Mouse (Mus musculus) limb, embryonic 15.5 days (tissue): Measurements from ENCODE around the gene Timm50. TPM values are rescaled to one million over a fixed set of nuclear protein-coding genes. Genes with fewer than 3 reads are reported as not detected.

Experiments
- ATAC-seq: fragments of 200-750 bp; cut with Nextera tagmentation; 2 replicates; pipeline ENCODE4 v1.8.0; 2017; ENCODE audit warnings: low read depth, moderate TSS enrichment; ENCODE audit not compliant: insufficient number of reproducible peaks, low FRiP score, low TSS enrichment
- H3K27ac ChIP-seq: fragments of 300-500 bp; sonication (generic); 2 replicates; pipeline ENCODE4 v1.5.1; 2015; ENCODE audit warnings: moderate library complexity, mild to moderate bottlenecking, inconsistent platforms
- H3K27me3 ChIP-seq: fragments of 300-500 bp; sonication (generic); 2 replicates; pipeline ENCODE4 v1.6.1; 2015; ENCODE audit warnings: inconsistent platforms
- H3K36me3 ChIP-seq: fragments of 300-500 bp; sonication (generic); 2 replicates; pipeline ENCODE4 v1.6.1; 2015; ENCODE audit warnings: inconsistent platforms
- H3K4me1 ChIP-seq: fragments of 300-500 bp; sonication (generic); 2 replicates; pipeline ENCODE4 v1.6.1; 2015; ENCODE audit warnings: inconsistent platforms
- H3K4me2 ChIP-seq: fragments of 300-500 bp; sonication (generic); 2 replicates; pipeline ENCODE4 v1.6.1; 2015; ENCODE audit warnings: mild to moderate bottlenecking, inconsistent platforms
- H3K4me3 ChIP-seq: fragments of 300-500 bp; sonication (generic); 2 replicates; pipeline ENCODE4 v1.5.1; 2015; ENCODE audit warnings: mild to moderate bottlenecking, inconsistent platforms
- H3K9ac ChIP-seq: fragments of 300-500 bp; sonication (generic); 2 replicates; pipeline ENCODE4 v1.6.1; 2015; ENCODE audit warnings: inconsistent platforms
- H3K9me3 ChIP-seq: fragments of 300-500 bp; sonication (generic); 2 replicates; pipeline ENCODE4 v1.6.1; 2016; ENCODE audit warnings: inconsistent platforms
- WGBS: fragments of 180-500 bp; shearing (Covaris S2); methylation state at CpG from one replicate; pipeline ENCODE4 v1.1.7; 2015; 5-methylcytosine and 5-hydroxymethylcytosine counted together
- polyA plus RNA-seq: library from polyadenylated mRNA; unstranded; fragments of >200 nt; fragmentation: Nextera tagmentation; extraction: Ambion mirVana; gene quantifications from 2 replicates; pipeline ENCODE4 v1.2.1, GENCODE M21; 2015

Gene Timm50
- polyA plus RNA-seq, 1 experiment from 2014 or later = 115 TPM

DNA sequence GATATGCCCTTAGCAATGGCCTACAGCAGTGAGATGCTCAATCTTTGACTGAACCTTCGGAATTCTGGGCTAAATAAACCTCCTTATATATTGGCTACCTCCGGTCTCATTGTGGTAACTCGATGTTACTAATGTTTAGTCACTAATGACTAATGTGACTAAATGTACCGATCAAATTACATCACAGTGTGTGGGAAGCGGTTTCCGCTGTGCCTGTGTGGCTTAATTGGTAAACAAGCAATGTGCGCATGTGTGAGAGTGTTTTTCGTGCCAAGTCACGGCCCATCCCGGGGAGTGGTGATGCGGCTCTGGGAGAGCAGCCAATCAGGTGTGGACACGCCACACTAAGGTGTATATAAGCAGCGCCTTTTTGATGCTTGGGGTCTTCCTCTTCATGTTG is 46.5 kb downstream of the Timm50 start:
- Histone ChIP-seq H3K27ac (no peak overlapping the region), H3K9ac (no peak overlapping the region), H3K4me2 (no peak overlapping the region), H3K4me1 (peaks cover 10% of the 10 kb centered on the region), H3K9me3 (no peaks in the 10 kb centered on the region), H3K36me3 (peaks cover 11% of the 10 kb centered on the region), H3K27me3 (no peaks in the 10 kb centered on the region), H3K4me3 (no peak overlapping the region)
- no peak for ATAC-seq
- WGBS = 87% methylated on average over 13 of the region's 13 CpGs

DNA sequence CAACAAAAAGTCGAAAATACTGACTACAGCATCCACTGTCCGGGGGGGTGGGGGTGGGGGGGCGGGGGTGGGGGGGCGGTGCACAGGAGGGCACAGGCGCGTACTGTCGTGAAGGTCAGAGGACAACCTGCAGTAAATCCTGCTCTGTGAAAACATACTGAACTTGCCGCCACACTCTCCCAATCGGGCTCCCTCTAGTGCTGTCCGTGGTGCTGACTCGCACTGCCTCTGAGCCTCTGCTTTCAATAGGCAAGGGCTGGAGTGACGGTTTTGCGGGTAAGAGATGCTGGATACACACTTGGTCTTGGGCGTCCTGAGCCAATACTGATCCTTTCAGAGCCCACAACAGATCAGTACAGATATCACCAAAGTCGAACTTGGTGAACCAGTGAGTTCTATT is 48.1 kb downstream of the Timm50 start:
- Histone ChIP-seq H3K9ac (no peak overlapping the region), H3K36me3 (no peaks in the 10 kb centered on the region), H3K9me3 (no peaks in the 10 kb centered on the region), H3K4me3 (no peak overlapping the region), H3K27me3 (no peaks in the 10 kb centered on the region), H3K4me2 (no peak overlapping the region), H3K27ac (no peak overlapping the region), H3K4me1 (peaks cover 6% of the 10 kb centered on the region)
- ATAC-seq = no peak
- WGBS = 6% methylated on average over 15 of the region's 15 CpGs

DNA sequence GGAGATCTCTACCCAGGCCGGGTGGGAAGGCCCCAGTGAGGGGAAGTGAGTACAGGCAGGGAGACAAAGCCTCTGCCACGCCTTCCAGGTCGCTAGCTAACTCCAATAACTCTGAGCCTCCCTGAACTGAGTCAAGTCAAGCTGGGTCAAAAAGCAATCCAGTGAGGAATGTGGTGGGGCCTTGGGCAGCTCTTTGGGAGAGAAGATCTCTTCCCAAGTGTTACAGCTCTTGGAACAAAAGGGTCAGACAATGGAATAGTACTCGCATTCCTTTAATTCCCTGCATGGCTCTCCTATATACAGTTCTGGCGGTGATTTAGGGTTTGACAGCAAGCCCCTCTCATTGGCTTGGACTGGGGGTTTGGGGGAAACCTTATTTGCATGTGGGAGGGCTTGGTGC is 49.0 kb downstream of the Timm50 start:
- ATAC-seq = no peak
- no peak overlapping the region for H3K9ac ChIP-seq
- no peaks in the 10 kb centered on the region for H3K4me1 ChIP-seq
- H3K9me3 ChIP-seq = no peaks in the 10 kb centered on the region
- no peaks in the 10 kb centered on the region for H3K27me3 ChIP-seq
- H3K4me3 ChIP-seq = no peak overlapping the region
- no peak overlapping the region for H3K27ac ChIP-seq
- H3K4me2 ChIP-seq = no peak overlapping the region
- H3K36me3 ChIP-seq = no peaks in the 10 kb centered on the region
- 41% methylated on average over 5 of the region's 5 CpGs for WGBS

Other genes starting within 250 kb of the Timm50 start
- gene Fcgbp, start 240.8 kb downstream of the Timm50 start, polyA plus RNA-seq = 0.13 and 0.22 TPM in 2 replicates
- gene 9530053A07Rik, start 182.6 kb downstream of the Timm50 start, polyA plus RNA-seq = not detected in 2 replicates
- gene Fbl, start 142.4 kb downstream of the Timm50 start, polyA plus RNA-seq = 105 and 110 TPM in 2 replicates
- gene Dyrk1b, start 132.6 kb downstream of the Timm50 start, polyA plus RNA-seq = 9.2 and 11.7 TPM in 2 replicates
- gene Eid2, start 44.2 kb downstream of the Timm50 start, polyA plus RNA-seq = 2.8 and 3.5 TPM in 2 replicates
- gene Eid2b, start 34.3 kb downstream of the Timm50 start, polyA plus RNA-seq = 12.6 and 12.8 TPM in 2 replicates
- 1.0 TPM in 1 of 2 replicates, not detected in the other for gene Selenov, start 20.9 kb downstream of the Timm50 start, polyA plus RNA-seq
- 0.35 and 0.53 TPM in 2 replicates for gene Dll3, start 9.8 kb downstream of the Timm50 start, polyA plus RNA-seq
- gene Supt5, start 26.7 kb upstream of the Timm50 start, polyA plus RNA-seq = 95.3 and 98.0 TPM in 2 replicates
- gene Rps16, start 38.6 kb upstream of the Timm50 start, polyA plus RNA-seq = 822 and 1,022 TPM in 2 replicates
- 54.4 and 54.8 TPM in 2 replicates for gene Plekhg2, start 60.5 kb upstream of the Timm50 start, polyA plus RNA-seq
- 22.8 and 26.0 TPM in 2 replicates for gene Zfp36, start 68.2 kb upstream of the Timm50 start, polyA plus RNA-seq
- 44.8 and 45.1 TPM in 2 replicates for gene Med29, start 80.6 kb upstream of the Timm50 start, polyA plus RNA-seq
- gene Paf1, start 80.9 kb upstream of the Timm50 start, polyA plus RNA-seq = 67.6 and 73.4 TPM in 2 replicates
- 18.1 and 19.3 TPM in 2 replicates for gene Gmfg, start 125.4 kb upstream of the Timm50 start, polyA plus RNA-seq
- gene Lrfn1, start 139.9 kb upstream of the Timm50 start, polyA plus RNA-seq = 3.1 and 3.5 TPM in 2 replicates
- not detected in 2 replicates for gene Ifnl2, start 198.4 kb upstream of the Timm50 start, polyA plus RNA-seq
- gene Ifnl3, start 210.8 kb upstream of the Timm50 start, polyA plus RNA-seq = not detected in 2 replicates
- gene Sycn, start 228.8 kb upstream of the Timm50 start, polyA plus RNA-seq = not detected in 2 replicates
- 1.6 and 2.3 TPM in 2 replicates for gene Nccrp1, start 235.2 kb upstream of the Timm50 start, polyA plus RNA-seq